Mouse (Mus musculus) gastrocnemius, adult 18-20 months (tissue): ENCODE results near the gene Rarres1. TPM values are rescaled to one million over a fixed set of nuclear protein-coding genes. Genes with fewer than 3 reads are reported as not detected.

Experiments
- DNase-seq: peaks from one replicate; pipeline ENCODE4 v3.0.0; 2021; ENCODE audit warnings: low spot score
- long read RNA-seq, 2 experiments: library from polyadenylated mRNA; stranded (forward); transcript quantifications; one replicate each; pipeline ENCODE4 v2.0.0; 2021
- total RNA-seq, 2 experiments: library from RNA; stranded (reverse); gene quantifications; 2 replicates each; pipeline ENCODE4 v1.2.3; 2021

Gene Rarres1
- under 1 TPM; 0.50 to 0.57 TPM for total RNA-seq
- long read RNA-seq, experiment 1: 0 reads
- long read RNA-seq, experiment 2: 0 reads

DNA sequence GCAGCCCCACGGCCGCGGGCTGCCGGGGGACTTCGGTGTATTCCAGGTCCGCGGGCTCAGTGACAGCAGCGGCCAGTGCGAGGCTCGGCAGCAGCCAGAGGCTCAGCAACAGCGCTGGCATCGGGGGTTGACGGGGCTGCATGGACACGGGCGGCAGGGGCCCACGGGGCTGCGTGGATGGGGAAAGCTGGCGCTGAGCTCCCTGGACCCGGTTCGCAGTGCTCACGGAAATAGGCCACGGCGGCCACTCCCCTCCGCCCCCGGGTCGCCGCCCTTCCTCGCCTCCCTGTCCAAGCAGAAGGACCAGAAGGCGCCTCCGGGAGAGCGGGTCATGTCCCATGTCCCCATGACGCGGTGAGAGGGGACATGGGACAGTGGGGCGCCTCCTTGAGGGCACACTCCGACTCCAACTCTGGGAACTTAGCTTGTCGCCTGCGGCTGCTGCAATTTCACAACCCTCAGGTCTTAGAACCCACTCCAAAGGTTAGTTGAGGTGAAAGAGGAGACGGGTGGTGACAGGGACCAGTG, at the start of gene Rarres1:
Rarres1 (minus strand) TSS at position 250 of the 528 bp plus-strand sequence.
- DNase-seq: peak; percentile 3

DNA sequence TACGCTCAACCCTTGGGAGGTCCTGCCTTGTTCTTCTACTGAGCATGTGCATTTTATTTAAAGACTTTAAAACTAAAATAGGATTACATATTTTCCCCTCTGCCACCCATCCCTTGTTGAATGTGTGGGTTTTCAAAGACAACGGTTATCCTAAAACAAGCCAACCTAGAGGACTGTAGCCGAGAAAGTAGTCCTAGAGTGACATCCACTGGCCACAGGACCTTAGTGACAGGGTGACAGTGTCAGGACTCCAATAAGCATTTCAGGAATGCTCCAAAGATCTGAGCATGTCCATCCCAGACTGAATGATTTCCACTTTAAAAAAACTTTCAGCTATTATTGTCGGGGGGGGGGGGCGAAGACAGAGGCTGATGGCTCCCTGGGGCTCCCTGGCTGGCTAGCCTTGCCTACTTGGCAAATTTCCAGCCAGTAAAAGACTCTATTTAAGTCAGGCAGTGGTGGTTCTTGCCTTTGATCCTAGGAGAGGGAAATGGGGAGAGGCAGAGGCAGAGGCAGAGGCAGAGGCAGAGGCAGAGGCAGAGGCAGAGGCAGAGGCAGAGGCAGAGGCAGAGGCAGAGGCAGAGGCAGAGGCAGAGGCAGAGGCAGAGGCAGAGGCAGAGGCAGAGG, 49.5 kb upstream of the Rarres1 start:
- no peak for DNase-seq

GRCm38 (mm10) chr3:67557718-67558354, 42.5 kb upstream of the Rarres1 start:
- no peak for DNase-seq

DNA sequence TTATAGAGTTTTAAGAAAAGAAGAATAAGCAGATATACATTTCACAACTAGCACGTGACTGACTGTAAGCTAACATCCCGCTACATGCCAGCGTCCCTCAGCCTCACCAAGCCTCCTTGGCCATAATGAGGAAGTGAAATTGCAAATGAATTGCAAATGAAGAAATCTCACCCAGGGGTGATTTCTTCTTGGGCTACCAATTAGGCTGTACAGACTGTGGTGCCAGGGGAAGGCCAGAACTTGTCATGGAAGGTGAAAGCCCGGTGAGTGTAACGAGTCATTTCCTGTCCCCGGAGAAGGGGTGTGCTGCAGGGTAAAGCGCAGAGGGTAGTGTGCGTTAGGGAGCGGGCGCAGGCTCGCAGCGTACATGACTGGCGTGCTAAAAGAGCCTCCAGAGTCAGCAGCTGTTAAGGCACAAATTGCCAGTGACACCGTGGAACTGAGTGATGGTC, 41.9 kb upstream of the Rarres1 start:
- no peak for DNase-seq

- DNase-seq: no peak
Measured at GRCm38 (mm10) chr3:67555211-67555610, 39.9 kb upstream of the Rarres1 start.

GRCm38 (mm10) chr3:67553927-67554448, 38.7 kb upstream of the Rarres1 start:
- DNase-seq: no peak

DNA sequence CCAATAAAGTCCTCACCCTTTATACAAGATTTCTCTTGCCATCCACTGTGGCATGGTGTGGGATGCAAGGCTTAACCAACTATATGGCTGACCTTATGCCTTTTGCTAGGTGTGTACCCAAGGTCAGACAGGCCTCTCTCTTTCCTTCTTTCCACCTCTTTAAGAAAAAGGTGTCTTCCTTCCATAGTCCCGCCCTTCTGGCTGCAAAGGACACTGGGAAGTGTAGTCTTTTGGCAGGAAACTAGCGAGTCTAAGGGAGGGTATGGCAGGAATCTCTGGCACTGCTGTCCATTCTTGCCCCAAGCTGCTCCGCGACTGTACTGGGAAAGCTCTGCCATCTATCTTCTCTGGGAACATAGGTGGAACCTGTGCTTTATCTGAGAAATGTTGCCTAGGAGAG, 38.0 kb upstream of the Rarres1 start:
- no peak for DNase-seq

DNA sequence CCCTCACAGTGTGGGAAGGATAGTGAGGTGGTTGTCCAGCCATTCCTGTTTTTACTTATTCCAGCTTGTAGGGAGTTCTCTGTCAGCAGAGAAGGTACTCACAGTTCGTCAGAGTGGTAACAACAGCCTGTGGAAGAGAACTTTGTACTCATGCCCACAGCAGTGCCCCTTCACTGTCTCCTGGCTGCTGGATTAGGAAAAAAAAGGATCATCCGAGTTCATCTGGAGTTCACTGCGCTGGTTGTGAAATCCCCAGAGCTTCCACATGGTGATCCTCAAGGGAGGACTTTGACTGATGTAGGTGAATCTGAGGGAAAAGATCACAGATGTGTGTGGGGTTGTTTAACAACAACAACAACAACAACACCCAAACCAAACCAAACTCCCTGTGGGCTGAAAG, 35.9 kb upstream of the Rarres1 start:
- DNase-seq: no peak

- no peak for DNase-seq
Measured at GRCm38 (mm10) chr3:67543630-67544029, 28.3 kb upstream of the Rarres1 start.

DNA sequence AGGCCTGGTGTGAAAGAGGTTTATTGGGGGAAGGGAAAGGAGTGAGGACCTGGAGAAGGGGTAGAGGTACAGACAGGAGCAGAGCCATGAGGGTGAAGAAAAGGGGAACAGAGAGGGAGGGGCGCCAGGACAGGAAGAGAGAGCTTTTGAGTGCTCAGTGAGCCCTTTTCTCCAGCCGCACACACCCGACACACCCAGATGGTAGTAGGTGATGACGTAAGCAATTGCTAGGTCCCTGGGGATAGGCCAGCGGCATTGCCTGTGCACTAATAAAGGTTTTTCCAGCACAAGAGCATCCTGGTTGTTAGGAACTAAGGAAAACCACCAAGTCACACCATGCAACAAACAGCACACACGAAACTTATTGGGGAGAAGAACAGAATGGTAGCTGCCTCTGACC, 9.4 kb upstream of the Rarres1 start:
- no peak for DNase-seq

DNA sequence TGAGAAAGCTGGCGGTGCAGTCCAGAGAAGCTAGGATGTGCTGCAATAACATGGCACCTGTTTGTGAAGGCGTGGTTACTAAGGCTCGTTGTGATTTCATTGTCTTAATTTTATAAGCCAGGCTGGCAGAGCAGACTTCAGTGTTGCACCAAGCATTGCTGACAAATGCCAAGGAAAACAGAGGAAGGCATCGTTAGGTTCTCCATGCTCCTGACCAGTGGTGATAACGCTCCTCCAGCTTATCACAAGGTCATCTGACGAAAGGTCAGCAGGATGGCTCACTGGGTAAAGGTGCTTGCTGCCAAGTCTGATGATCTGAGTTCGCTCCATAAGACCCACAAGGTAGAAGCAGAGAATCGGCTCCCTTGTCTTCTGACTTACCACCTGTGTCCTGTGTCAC, 7.4 kb upstream of the Rarres1 start:
- no peak for DNase-seq

GRCm38 (mm10) chr3:67520568-67521143, 5.3 kb upstream of the Rarres1 start:
- no peak for DNase-seq

- DNase-seq: no peak
Measured at GRCm38 (mm10) chr3:67514801-67515273, 486 bp downstream of the Rarres1 start.

- DNase-seq: peak; percentile 76
Measured at GRCm38 (mm10) chr3:67512807-67513206, 2.5 kb downstream of the Rarres1 start.

GRCm38 (mm10) chr3:67508216-67508892, 7.0 kb downstream of the Rarres1 start:
- DNase-seq: no peak

DNA sequence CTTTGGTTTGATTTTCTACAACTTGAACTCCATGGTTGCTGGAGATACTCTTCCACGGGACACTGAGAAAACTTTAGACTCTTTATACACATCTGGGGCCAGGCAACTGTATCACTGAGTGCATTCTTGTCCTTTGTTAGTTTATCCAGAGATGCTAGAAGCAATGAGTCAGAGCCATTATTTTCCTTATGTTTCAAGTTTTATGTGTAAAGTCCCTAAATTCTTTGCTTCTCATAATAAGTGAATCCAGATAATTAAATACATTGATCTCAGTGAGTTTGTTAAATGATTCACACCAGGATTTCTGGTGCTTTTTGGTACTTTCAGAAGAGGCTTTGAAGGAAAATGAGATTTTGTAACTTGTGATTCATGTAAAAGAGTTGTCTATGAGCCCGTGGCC, 10.0 kb downstream of the Rarres1 start:
- DNase-seq: no peak

GRCm38 (mm10) chr3:67503878-67504277, 11.4 kb downstream of the Rarres1 start:
- no peak for DNase-seq

DNA sequence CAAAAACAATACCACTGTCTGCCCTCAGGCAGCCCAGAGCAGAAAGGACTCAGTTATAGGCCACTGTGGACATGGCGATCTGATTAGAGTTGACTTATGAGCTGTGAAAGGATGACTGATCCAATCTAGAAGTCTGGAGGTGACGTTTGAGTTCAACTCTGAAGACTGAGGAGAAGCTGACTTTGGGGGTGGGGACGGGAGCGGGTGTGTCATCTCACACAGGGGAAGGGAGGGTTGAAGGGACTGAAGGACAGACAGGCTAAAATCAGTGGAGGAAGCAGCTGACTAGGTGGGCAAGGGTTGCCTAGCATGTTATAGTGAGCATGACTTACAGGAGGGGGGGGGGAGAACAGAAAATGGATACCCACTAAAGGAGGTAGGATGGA, 15.9 kb downstream of the Rarres1 start:
- no peak for DNase-seq

GRCm38 (mm10) chr3:67498773-67499405, 16.4 kb downstream of the Rarres1 start:
- no peak for DNase-seq

GRCm38 (mm10) chr3:67497998-67498397, 17.3 kb downstream of the Rarres1 start:
- no peak for DNase-seq

DNA sequence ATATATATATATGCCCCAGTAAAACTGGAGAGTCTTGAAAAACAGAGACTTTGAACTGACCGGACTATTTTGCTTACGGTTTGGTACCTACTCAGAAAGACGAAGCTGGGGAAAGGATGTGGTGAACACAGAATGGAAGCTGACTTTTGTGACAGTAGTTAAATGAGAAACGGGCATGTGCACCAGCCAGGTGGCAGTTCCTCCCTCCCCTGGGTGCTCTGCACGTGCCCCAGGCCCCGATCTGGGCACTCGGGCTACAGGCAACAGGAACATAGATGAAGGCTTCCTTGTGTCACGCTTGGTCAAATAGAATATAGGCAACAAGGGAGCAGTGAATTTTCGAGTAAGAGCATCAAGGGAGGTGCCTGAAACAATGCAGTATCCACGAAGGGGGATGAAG, 19.0 kb downstream of the Rarres1 start:
- DNase-seq: no peak
